33 mouse cellular contexts compared by ENCODE assay signal in genomic region chr1:135626218-135626617, GRCm38 (mm10). TPM values are rescaled to one million over a fixed set of nuclear protein-coding genes. Genes with fewer than 3 reads are reported as not detected.
DNase-seq lines count a peak whose midpoint lies in the region; ATAC-seq lines count a peak whose summit lies in the region.
"Had no signal": no experiment of that assay in that cellular context is flagged by ENCODE, and none has a peak within 500 bp of the region (broad histone marks: within the 10 kb centered on the region; RNA-seq: fewer than 3 reads in every experiment).

No protein-coding gene starts in this region.

- peak; percentile 92 for ATAC-seq in frontal cortex, adult (ENCODE audit: low TSS enrichment)
- ATAC-seq: forebrain, embryonic 16.5 days; inflammation-experienced regulatory T-cells, adult 6 months had no signal

- H3K4me3 ChIP-seq in brown adipose tissue, adult 24 weeks (ENCODE audit: insufficient read depth, low read depth, low read length) = no peak overlapping the region
- H3K4me3 ChIP-seq: erythroblast, embryonic 14.5 days; gastrocnemius, adult 2 months; heart, adult 2 months; heart, embryonic 12.5 days; hindbrain, embryonic 10.5 days; hindbrain, embryonic 15.5 days; kidney, embryonic 15.5 days; layer of hippocampus, adult 2 months; left cerebral cortex, adult 2 months; neural tube, embryonic 15.5 days; stomach, embryonic 15.5 days had no signal

- no peak for DNase-seq in frontal cortex, postnatal 10 days (ENCODE audit: low spot score in 2 of 2)
- peak; percentile 48 to 66 for DNase-seq in right cerebral cortex, adult 2 months (ENCODE audit: low spot score in 2 of 2)
- DNase-seq in right cerebral cortex, postnatal 4 days = no peak
- DNase-seq in kidney, postnatal 4 days = no peak
- no peak for DNase-seq in heart, postnatal 14 days
- no peak for DNase-seq in embryo, embryonic 11 days
- DNase-seq: adrenal gland, postnatal 10 days; B cell, adult 2 months; cerebellum, adult 8-10 months; gastrocnemius, adult 2 months; gastrocnemius, postnatal 36 days; heart, adult 2 months; kidney, adult 11 months; kidney, postnatal 25 days; liver; lung, adult 2 months; lung, postnatal 10 days; midbrain, embryonic 14.5 days; thymus, postnatal 14 days had no signal

- H3K27ac ChIP-seq in brown adipose tissue, adult 24 weeks (replicated peaks; ENCODE audit: low read depth, low read length) = peak overlapping the region; percentile 23; the same call in 1 of the 2 replicates
- H3K27ac ChIP-seq: gastrocnemius, adult 2 months; heart, adult 2 months; hindbrain, embryonic 10.5 days; hindbrain, embryonic 15.5 days; kidney, embryonic 15.5 days; layer of hippocampus, adult 2 months; left cerebral cortex, adult 2 months; liver, embryonic 14.5 days; neural tube, embryonic 15.5 days; stomach, embryonic 15.5 days had no signal

- intact Hi-C loops in heart, postnatal 14 days (cut with DNase I) = no loop called here

- peaks cover 42% of the 10 kb centered on the region for H3K4me1 ChIP-seq in brown adipose tissue, adult 24 weeks (ENCODE audit: control insufficient read depth, insufficient read depth, insufficient read length, low read length)

RNA-seq across cellular contexts. Expression of gene Nav1, which starts 19.1 kb away (rescaled TPM):
- 5.5 and 7.8 TPM in 2 replicates for polyA plus RNA-seq in brown adipose tissue, adult 24 weeks (2012; ENCODE audit: insufficient read depth, insufficient read length, missing spikeins)
- total RNA-seq in heart, postnatal 14 days (2021) = 10 to 100 TPM; 25.9 to 34.5 TPM

Comparison
In these comparisons a context has a peak if more than half of its experiments do, and no peak if none do; other contexts are left out.
1. DNase-seq: peak in right cerebral cortex, adult 2 months (2 of 2); none in frontal cortex, postnatal 10 days (0 of 2), right cerebral cortex, postnatal 4 days (single experiment), kidney, postnatal 4 days (0 of 2), heart, postnatal 14 days (0 of 2) and embryo, embryonic 11 days (single experiment).